Mouse (Mus musculus) hindbrain, embryonic 10.5 days (tissue): ENCODE data around the gene Ttc34. TPM values are rescaled to one million over a fixed set of nuclear protein-coding genes. Genes with fewer than 3 reads are reported as not detected.

Experiments
- DNase-seq: peaks from one replicate; pipeline ENCODE4 v3.0.0-alpha.2; 2017; ENCODE audit warnings: low spot score
- H3K27ac ChIP-seq: fragments of 300-500 bp; sonication (generic); 2 replicates; pipeline ENCODE4 v1.5.1; 2016; ENCODE audit warnings: mild to moderate bottlenecking, moderate library complexity
- H3K27me3 ChIP-seq: fragments of 300-500 bp; sonication (generic); 2 replicates; pipeline ENCODE4 v1.6.1; 2016; ENCODE audit warnings: mild to moderate bottlenecking; ENCODE audit not compliant: poor library complexity, insufficient read depth, severe bottlenecking
- H3K36me3 ChIP-seq: fragments of 300-500 bp; sonication (generic); 2 replicates; pipeline ENCODE4 v1.6.1; 2016; ENCODE audit warnings: mild to moderate bottlenecking, moderate library complexity
- H3K4me1 ChIP-seq: fragments of 300-500 bp; sonication (generic); replicated peaks from 2 replicates; pipeline ENCODE4 v1.6.1; 2016; ENCODE audit warnings: mild to moderate bottlenecking
- H3K4me3 ChIP-seq: fragments of 300-500 bp; sonication (generic); 2 replicates; pipeline ENCODE4 v1.5.1; 2016; ENCODE audit warnings: mild to moderate bottlenecking, moderate library complexity
- H3K9me3 ChIP-seq: fragments of 300-500 bp; sonication (generic); 2 replicates; pipeline ENCODE4 v1.6.1; 2016; ENCODE audit warnings: mild to moderate bottlenecking, moderate library complexity
- WGBS: fragments of 180-500 bp; shearing (Covaris S2); methylation state at CpG from one replicate; pipeline ENCODE4 v1.1.7; 2016; 5-methylcytosine and 5-hydroxymethylcytosine counted together
- polyA plus RNA-seq: library from polyadenylated mRNA; unstranded; fragments of >200 nt; fragmentation: Nextera tagmentation; extraction: Ambion mirVana; gene quantifications from 2 replicates; pipeline ENCODE4 v1.2.1, GENCODE M21; 2016

Ttc34 gene
- polyA plus RNA-seq, 1 experiment from 2014 or later: 0.65 TPM

DNA sequence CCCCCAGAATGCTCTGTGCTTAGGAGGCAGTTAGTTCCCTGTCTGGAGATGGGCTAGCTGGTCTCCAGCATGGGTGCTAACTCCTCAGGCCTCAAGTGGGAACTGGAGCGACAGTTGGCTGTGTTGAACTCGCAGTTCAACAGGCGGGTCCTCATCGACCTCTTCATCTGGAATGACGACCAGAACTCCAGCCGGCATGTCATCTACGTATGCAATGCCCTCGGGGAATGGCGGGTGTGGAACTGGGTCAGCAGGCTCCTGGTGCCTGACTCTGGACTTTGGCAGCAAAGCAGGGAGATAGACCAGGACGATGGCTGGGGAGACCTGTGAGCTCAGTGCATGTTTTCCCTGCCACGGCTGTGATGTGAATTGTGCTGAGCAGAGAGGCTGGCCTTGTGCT lies 48.2 kb downstream of the Ttc34 start:
- no peaks in the 10 kb centered on the region for H3K9me3 ChIP-seq
- no peak overlapping the region for H3K4me3 ChIP-seq
- 0 out of 2 replicates have a peak, but pooled peaks cover 10% of the 10 kb centered on the region for H3K27me3 ChIP-seq
- 0 out of 2 replicates have a peak overlapping the region, but pooled peaks have one; percentile 0 for H3K27ac ChIP-seq
- H3K4me1 ChIP-seq: peaks cover 39% of the 10 kb centered on the region
- 81% methylated on average over 11 of the region's 11 CpGs for WGBS
- DNase-seq: no peak
- H3K36me3 ChIP-seq: no peaks in the 10 kb centered on the region

- WGBS: 74% methylated on average over 13 of the region's 13 CpGs
- Histone ChIP-seq H3K4me3 (no peak overlapping the region), H3K27me3 (0 out of 2 replicates have a peak, but pooled peaks cover 10% of the 10 kb centered on the region), H3K27ac (peak overlapping the region; percentile 78), H3K36me3 (no peaks in the 10 kb centered on the region), H3K4me1 (peaks cover 33% of the 10 kb centered on the region), H3K9me3 (no peaks in the 10 kb centered on the region)
- DNase-seq: peak; percentile 27
These were observed 49.8 kb downstream of the Ttc34 start for GRCm38 (mm10) chr4:154886876-154887592.

- Histone ChIP-seq H3K36me3 (no peaks in the 10 kb centered on the region), H3K27me3 (0 out of 2 replicates have a peak, but pooled peaks cover 10% of the 10 kb centered on the region), H3K9me3 (no peaks in the 10 kb centered on the region), H3K27ac (peak overlapping the region; percentile 78), H3K4me3 (no peak overlapping the region), H3K4me1 (peaks cover 29% of the 10 kb centered on the region)
- WGBS: 83% methylated on average over 15 of the region's 15 CpGs
- DNase-seq: no peak
These were observed 50.5 kb downstream of the Ttc34 start for GRCm38 (mm10) chr4:154887593-154888250.

DNA sequence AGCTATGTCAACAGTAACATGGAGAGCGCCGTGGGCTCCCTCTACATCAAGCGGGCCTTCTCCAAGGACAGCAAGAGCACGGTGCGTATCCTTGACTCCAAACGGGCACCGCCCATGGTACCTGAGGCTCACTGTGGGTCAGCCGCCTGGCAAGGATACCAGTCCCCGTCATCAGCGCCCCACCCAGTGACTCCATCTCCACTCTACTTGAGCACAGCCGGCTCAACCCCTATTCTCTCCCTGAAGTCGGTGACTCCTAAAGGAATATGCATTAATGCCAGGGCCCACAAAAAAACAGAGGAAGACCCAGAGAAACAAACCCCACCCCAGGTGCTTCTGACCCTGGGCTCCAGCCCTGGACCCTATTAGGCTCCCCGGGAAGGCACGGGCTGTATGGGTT lies 53.6 kb downstream of the Ttc34 start:
- no peak for DNase-seq
- Histone ChIP-seq H3K4me3 (no peak overlapping the region), H3K9me3 (no peaks in the 10 kb centered on the region), H3K36me3 (no peaks in the 10 kb centered on the region; the same call in 1 of the 2 replicates), H3K27me3 (no peaks in the 10 kb centered on the region), H3K4me1 (peaks cover 26% of the 10 kb centered on the region), H3K27ac (no peak overlapping the region)
- 89% methylated on average over 14 of the region's 14 CpGs for WGBS

DNA sequence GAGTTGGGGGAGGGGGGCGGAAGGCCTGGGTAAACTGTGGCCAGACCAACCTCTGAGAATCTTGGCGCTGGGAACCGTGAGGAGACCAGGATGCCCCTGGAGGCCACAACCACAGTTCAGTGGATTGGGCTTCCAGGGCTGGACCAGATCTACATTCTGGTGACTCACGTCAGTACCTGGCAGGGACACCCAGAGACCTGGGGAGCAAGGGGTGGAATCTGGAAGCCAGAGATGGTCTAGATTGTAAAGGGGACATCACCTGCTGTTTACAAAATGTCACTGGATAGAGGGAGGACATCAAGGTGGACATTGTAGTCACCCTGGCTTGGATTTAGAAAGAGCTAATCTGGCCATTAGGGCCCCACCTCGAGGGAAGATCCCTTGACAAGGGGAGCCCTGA lies 58.3 kb downstream of the Ttc34 start:
- Histone ChIP-seq H3K9me3 (no peaks in the 10 kb centered on the region), H3K4me3 (no peak overlapping the region), H3K27me3 (peaks cover 14% of the 10 kb centered on the region), H3K4me1 (peaks cover 47% of the 10 kb centered on the region), H3K27ac (no peak overlapping the region), H3K36me3 (no peaks in the 10 kb centered on the region; the same call in 1 of the 2 replicates)
- no peak for DNase-seq
- 85% methylated on average over 5 of the region's 5 CpGs for WGBS

GRCm38 (mm10) chr4:154897676-154898465 lies 60.6 kb downstream of the Ttc34 start:
- peaks cover 47% of the 10 kb centered on the region for H3K4me1 ChIP-seq
- DNase-seq: no peak
- H3K9me3 ChIP-seq: no peaks in the 10 kb centered on the region; the same call in 1 of the 2 replicates
- WGBS: 67% methylated on average over 6 of the region's 6 CpGs
- H3K27me3 ChIP-seq: peaks cover 14% of the 10 kb centered on the region
- peak overlapping the region; percentile 84 for H3K27ac ChIP-seq
- H3K36me3 ChIP-seq: no peaks in the 10 kb centered on the region; the same call in 1 of the 2 replicates
- H3K4me3 ChIP-seq: peak overlapping the region; percentile 70

DNA sequence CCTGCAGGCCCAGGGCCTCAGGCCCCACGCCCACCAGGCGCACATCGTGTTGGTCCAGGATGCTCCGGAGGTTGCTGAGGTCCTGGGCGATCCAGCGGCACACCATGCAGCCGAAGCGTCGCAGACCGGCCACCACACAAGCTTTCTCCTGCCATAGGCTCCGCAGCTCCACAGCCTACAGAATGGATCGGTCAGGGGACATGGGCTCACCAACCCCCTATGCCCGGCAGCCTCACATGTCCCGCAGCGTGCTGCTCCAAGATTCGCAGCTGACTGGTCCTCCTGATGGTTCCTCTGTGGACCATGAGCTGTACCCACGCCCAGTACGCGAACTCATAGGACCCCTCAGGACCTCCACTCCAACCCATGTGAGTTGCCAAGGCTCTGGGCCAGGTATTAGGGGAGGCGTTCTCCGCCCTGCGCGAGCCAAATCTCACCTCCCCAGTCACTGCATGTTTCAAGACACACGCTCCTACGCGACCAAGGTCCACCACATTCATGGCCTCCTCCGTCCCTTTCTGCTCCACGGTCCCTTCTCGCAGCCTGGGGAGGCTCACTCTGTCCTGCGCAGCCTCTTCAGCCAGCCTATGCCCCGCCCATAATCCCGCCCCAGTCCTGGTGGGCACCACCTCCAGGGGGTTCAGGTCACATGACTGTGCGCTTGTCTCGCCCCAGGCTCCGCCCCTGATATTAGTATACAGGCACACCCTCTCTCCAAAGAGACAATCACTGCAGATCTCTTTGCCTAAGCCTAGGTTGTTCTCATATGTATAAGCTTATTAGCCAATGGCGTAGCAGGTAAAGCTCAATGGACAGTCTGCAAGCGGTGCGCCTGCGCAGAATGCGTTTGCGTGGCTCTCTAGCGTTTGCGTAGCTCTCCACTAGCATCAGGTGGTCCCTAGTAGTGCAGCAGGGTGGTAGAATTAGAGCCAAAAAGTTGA lies 61.5 kb downstream of the Ttc34 start, which contains the start of gene Fam213b:
Fam213b (minus strand) TSS at position 630 of the 941 bp plus-strand sequence.
- H3K27ac ChIP-seq: peak within 1 kb of the TSS; percentile 84

GRCm38 (mm10) chr4:154902371-154902770 lies 65.1 kb downstream of the Ttc34 start:
- Histone ChIP-seq H3K27ac (no peak overlapping the region), H3K27me3 (peaks cover 15% of the 10 kb centered on the region), H3K9me3 (no peaks in the 10 kb centered on the region; the same call in 1 of the 2 replicates), H3K4me1 (peaks cover 41% of the 10 kb centered on the region), H3K4me3 (no peak overlapping the region), H3K36me3 (no peaks in the 10 kb centered on the region)
- 87% methylated on average over 2 of the region's 2 CpGs for WGBS
- DNase-seq: no peak

More for the DNA sequence above, 61.5 kb downstream of the Ttc34 start, which contains the start of gene Fam213b:
- H3K27me3 ChIP-seq: peaks cover 18% of the 10 kb centered on the region
- peak; percentile 93 for DNase-seq
- peak within 1 kb of the TSS; percentile 70 for H3K4me3 ChIP-seq
- WGBS: 3% methylated on average over 43 of the region's 43 CpGs
- no peaks in the 10 kb centered on the region; the same call in 1 of the 2 replicates for H3K9me3 ChIP-seq
- peaks cover 50% of the 10 kb centered on the region for H3K4me1 ChIP-seq
- H3K36me3 ChIP-seq: no peaks in the 10 kb centered on the region; the same call in 1 of the 2 replicates

DNA sequence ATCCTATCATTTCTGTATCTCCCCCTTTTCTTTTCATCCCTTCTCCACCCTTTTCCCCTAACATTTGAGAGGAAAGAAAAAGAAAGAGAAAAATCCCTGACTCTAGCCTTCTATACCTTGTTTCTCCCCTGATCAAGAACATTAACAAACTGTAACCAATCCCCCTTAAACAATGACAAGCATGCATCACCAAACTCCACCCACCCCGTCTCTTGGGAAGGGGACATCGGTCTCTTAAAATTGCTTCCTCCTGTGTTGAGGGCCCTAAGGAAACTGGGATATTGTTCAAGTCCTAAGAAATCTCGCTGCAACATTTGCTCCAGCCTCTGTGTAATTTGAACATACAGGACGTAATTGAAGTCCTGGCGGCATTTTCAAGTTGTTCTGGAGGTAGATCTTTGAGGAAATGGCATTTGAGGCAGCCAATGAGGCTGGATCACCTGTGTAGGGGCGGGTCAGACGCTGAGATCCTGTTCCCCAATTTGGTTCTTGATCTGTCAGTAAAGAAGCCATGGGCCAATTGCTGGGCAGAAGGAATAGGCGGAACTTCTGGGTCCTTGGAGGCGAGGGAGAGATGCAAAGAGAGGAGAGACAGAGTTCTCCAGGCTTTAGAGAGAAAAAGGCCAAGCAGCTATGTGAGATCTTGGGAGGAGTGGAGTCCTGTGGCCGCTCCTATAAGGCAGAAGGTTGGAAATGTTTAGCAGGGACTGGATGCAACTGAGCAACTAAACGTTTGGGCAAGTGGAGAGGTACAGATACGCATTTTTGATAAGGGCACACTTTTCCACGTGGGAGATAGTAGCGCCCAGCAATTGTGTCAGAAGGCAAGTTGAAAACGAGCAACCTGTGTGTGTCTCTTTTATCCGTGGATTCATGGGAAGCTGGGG lies 67.2 kb downstream of the Ttc34 start:
- peak overlapping the region; percentile 82 for H3K27ac ChIP-seq
- H3K27me3 ChIP-seq: peaks cover 10% of the 10 kb centered on the region; the same call in 1 of the 2 replicates
- H3K4me3 ChIP-seq: peak overlapping the region; percentile 53
- peaks cover 26% of the 10 kb centered on the region for H3K4me1 ChIP-seq
- WGBS: 3% methylated on average over 16 of the region's 16 CpGs
- H3K36me3 ChIP-seq: no peaks in the 10 kb centered on the region
- peak; percentile 85 for DNase-seq
- no peaks in the 10 kb centered on the region; the same call in 1 of the 2 replicates for H3K9me3 ChIP-seq

- peaks cover 3% of the 10 kb centered on the region; the same call in 1 of the 2 replicates for H3K27me3 ChIP-seq
- H3K4me3 ChIP-seq: no peak overlapping the region
- peaks cover 42% of the 10 kb centered on the region for H3K4me1 ChIP-seq
- H3K36me3 ChIP-seq: no peaks in the 10 kb centered on the region
- WGBS: 50% methylated on average over 17 of the region's 17 CpGs
- H3K27ac ChIP-seq: peak overlapping the region; percentile 82
- H3K9me3 ChIP-seq: no peaks in the 10 kb centered on the region
- peak; percentile 61 for DNase-seq
These were observed 70.6 kb downstream of the Ttc34 start for GRCm38 (mm10) chr4:154907833-154908232.

GRCm38 (mm10) chr4:154908490-154908889 lies 71.2 kb downstream of the Ttc34 start:
- no peak for DNase-seq
- Histone ChIP-seq H3K9me3 (no peaks in the 10 kb centered on the region), H3K4me3 (no peak overlapping the region), H3K36me3 (no peaks in the 10 kb centered on the region), H3K27me3 (no peaks in the 10 kb centered on the region), H3K27ac (no peak overlapping the region), H3K4me1 (peaks cover 47% of the 10 kb centered on the region)
- 83% methylated on average over 5 of the region's 5 CpGs for WGBS
